Mouse (Mus musculus): ENCODE data around the gene Dop1b.

The Dop1b gene

GRCm38 (mm10) chr16:93831627-93832395, 120.1 kb downstream of the Dop1b start, which contains the start of gene Morc3:
Gene Morc3 (plus strand): TSS chr16:93832121.
- peak; percentile 99 for DNase-seq

- peak; percentile 41 to 69 for DNase-seq
Measured at GRCm38 (mm10) chr16:93832451-93833276, 121.0 kb downstream of the Dop1b start.

GRCm38 (mm10) chr16:93833551-93833950, 121.8 kb downstream of the Dop1b start:
- no peak for DNase-seq

GRCm38 (mm10) chr16:93834076-93834475, 122.4 kb downstream of the Dop1b start:
- no peak for DNase-seq

GRCm38 (mm10) chr16:93839049-93839448, 127.3 kb downstream of the Dop1b start:
- DNase-seq, result no peak

- DNase-seq, result no peak
Measured at GRCm38 (mm10) chr16:93850527-93850926, 138.8 kb downstream of the Dop1b start.

GRCm38 (mm10) chr16:93859967-93860366, 148.3 kb downstream of the Dop1b start:
- DNase-seq, result no peak

All from thymus, adult 18-20 months (tissue).